Mouse (Mus musculus): ENCODE results near the gene Sdf4.

DNA sequence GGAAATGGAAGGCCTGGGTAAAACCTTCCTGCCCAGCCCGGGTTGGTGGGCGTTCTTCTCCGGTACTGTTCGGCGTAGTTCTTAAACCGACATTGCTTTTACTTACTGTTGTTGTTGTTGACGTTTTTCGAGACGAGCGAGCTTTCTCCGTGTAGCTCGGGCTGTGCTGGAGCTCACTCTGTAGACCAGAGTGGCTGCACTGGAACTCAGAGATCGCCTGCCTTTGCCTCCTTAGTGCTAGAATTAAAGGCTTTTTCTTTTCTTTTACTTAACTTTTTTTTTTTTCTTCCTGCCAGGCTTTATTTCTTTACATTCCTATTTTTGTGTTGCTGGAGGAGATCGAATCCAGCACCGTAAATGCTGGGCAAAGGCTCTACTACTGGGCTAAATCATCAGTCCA, 934 bp downstream of the Sdf4 start:
- TF ChIP-seq POLR2A (IDR thresholded peaks at IDR 0.05; ENCODE audit: control insufficient read depth in 1 of 2, insufficient read depth in 1 of 2, low read depth in 1 of 2, low read length in 2 of 2, poor library complexity in 1 of 2) (no peak), MYC (IDR thresholded peaks at IDR 0.05; ENCODE audit: low read depth, low read length) (no peak), GATA1 (IDR thresholded peaks at IDR 0.05; ENCODE audit: low read depth, low read length) (no peak), CTCF (IDR thresholded peaks at IDR 0.05 in 2 of 3, conservative IDR thresholded peaks at IDR 0.05 in 1 of 3; ENCODE audit: control insufficient read depth in 1 of 3, insufficient read depth in 1 of 3, low read depth in 2 of 3, low read length in 3 of 3, poor library complexity in 1 of 3, severe bottlenecking in 1 of 3) (no peak), MYB (IDR thresholded peaks at IDR 0.05; ENCODE audit: low read depth, low read length) (no peak), NELFE (IDR thresholded peaks at IDR 0.05; ENCODE audit: low read depth, low read length) (no peak), EP300 (IDR thresholded peaks at IDR 0.05; ENCODE audit: low read depth in 1 of 2, low read length in 2 of 2) (no peak), HCFC1 (IDR thresholded peaks at IDR 0.05; ENCODE audit: low read depth, low read length) (no peak), MEF2A (IDR thresholded peaks at IDR 0.05; ENCODE audit: extremely low read depth, insufficient replicate concordance, low read depth, low read length, poor library complexity, severe bottlenecking) (no peak), ETS1 (IDR thresholded peaks at IDR 0.05; ENCODE audit: low read depth, low read length) (no peak), GABPA (IDR thresholded peaks at IDR 0.05; ENCODE audit: low read depth, low read length) (no peak), ZNF384 (IDR thresholded peaks at IDR 0.05; ENCODE audit: low read depth, low read length) (no peak), SMC3 (IDR thresholded peaks at IDR 0.05; ENCODE audit: low read depth, low read length) (no peak), TCF12 (IDR thresholded peaks at IDR 0.05; ENCODE audit: low read depth, low read length) (no peak)

All from MEL (cell line).